Mouse (Mus musculus) heart, adult 2 months (tissue): Measurements from ENCODE around the gene Zfp12. TPM values are rescaled to one million over a fixed set of nuclear protein-coding genes. Genes with fewer than 3 reads are reported as not detected.

ENCODE experiments used
- DNase-seq, 2 experiments: peaks; one replicate each; pipeline ENCODE4 v3.0.0; 2021
- H3K27ac ChIP-seq: fragments of 200-600 bp; 2 replicates; pipeline ENCODE4 v1.8.1; 2022
- H3K27me3 ChIP-seq: fragments of 200-500 bp; 2 replicates; pipeline ENCODE4 v1.6.1; 2012; ENCODE audit warnings: mild to moderate bottlenecking, low read length, inconsistent platforms, mixed read lengths; ENCODE audit not compliant: control insufficient read depth, insufficient read depth
- H3K36me3 ChIP-seq: fragments of 200-500 bp; 2 replicates; pipeline ENCODE4 v1.6.1; 2012; ENCODE audit warnings: low read length, inconsistent platforms; ENCODE audit not compliant: control insufficient read depth, insufficient read depth
- H3K4me1 ChIP-seq: fragments of 200-500 bp; 2 replicates; pipeline ENCODE4 v1.6.1; 2011; ENCODE audit warnings: low read length; ENCODE audit not compliant: control insufficient read depth, insufficient read depth
- H3K4me3 ChIP-seq: fragments of 200-600 bp; 2 replicates; pipeline ENCODE4 v1.8.1; 2022
- H3K79me2 ChIP-seq: fragments of 200-500 bp; replicated peaks from 2 replicates; pipeline ENCODE4 v1.6.1; 2012; ENCODE audit warnings: mild to moderate bottlenecking, inconsistent platforms, low read length, moderate library complexity, mixed read lengths; ENCODE audit not compliant: control insufficient read depth, insufficient read depth
- H3K9ac ChIP-seq: fragments of 200-500 bp; 2 replicates; pipeline ENCODE4 v1.6.1; 2012; ENCODE audit warnings: low read depth, mild to moderate bottlenecking, control low read depth, inconsistent platforms, low read length, mixed read lengths
- CTCF ChIP-seq: fragments of 200-600 bp; IDR thresholded peaks from 2 replicates; pipeline ENCODE4 v1.8.1; 2022; ENCODE audit warnings: antibody characterized with exemption, mild to moderate bottlenecking, moderate library complexity
- EP300 ChIP-seq: fragments of 200-500 bp; IDR thresholded peaks from 2 replicates; pipeline ENCODE4 v1.6.1; 2011; ENCODE audit warnings: low read depth, low read length, control low read depth; ENCODE audit not compliant: insufficient read depth
- POLR2A ChIP-seq: fragments of 200-500 bp; IDR thresholded peaks from 2 replicates; pipeline ENCODE4 v1.6.1; 2011; ENCODE audit warnings: mild to moderate bottlenecking, low read depth, low read length, control low read depth; ENCODE audit not compliant: insufficient read depth
- WGBS: fragments of 180-500 bp; shearing (Covaris S2); methylation state at CpG from one replicate; pipeline ENCODE4 v1.1.7; 2018; 5-methylcytosine and 5-hydroxymethylcytosine counted together
- intact Hi-C: fragments of 180-260 bp; cut with DNase I; formaldehyde crosslinking; loops from one replicate; pipeline ENCODE4 v1.15.1; 2025
- polyA plus RNA-seq: library from polyadenylated mRNA; depleted of rRNA; stranded (reverse); fragments of >200 nt; gene quantifications from 2 replicates; pipeline ENCODE4 v1.2.3, GENCODE M21; 2012
- total RNA-seq, 2 experiments: library from RNA; stranded (reverse); gene quantifications; 2 replicates each; pipeline ENCODE4 v1.2.3; 2021

Gene Zfp12
- total and polyA plus RNA-seq, 3 experiments = 6.7 to 8.2 (median 7.9) TPM

DNA sequence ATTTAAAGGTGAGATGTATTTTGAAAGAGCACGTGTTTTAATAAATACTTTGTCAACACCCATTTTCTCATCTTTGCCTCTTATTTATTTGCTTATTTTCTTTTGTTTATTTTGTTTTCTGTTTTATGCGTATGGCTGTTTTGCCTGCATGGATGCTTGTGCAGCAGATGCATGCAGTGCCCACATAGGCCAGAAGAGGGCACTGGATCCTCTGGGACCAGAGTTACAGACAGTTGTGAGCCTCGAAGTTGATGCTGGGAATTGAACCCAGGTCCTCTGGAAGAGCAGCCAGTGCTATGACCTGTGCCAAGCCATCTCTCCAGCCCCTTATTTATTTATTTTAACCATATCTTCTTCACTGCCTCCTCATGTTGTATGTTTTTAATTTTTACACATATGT, 29.9 kb upstream of the Zfp12 start:
- Histone ChIP-seq H3K36me3 (no peaks in the 10 kb centered on the region), H3K27me3 (no peaks in the 10 kb centered on the region), H3K79me2 (no peaks in the 10 kb centered on the region), H3K9ac (no peak overlapping the region), H3K27ac (no peak overlapping the region), H3K4me1 (no peaks in the 10 kb centered on the region), H3K4me3 (no peak overlapping the region)
- no peak for DNase-seq
- peak; percentile 46 for TF ChIP-seq CTCF
- TF ChIP-seq EP300 = no peak
- no peak for TF ChIP-seq POLR2A
- 66% methylated on average over 3 of the region's 3 CpGs for WGBS
- intact Hi-C loops = no loop called here

DNA sequence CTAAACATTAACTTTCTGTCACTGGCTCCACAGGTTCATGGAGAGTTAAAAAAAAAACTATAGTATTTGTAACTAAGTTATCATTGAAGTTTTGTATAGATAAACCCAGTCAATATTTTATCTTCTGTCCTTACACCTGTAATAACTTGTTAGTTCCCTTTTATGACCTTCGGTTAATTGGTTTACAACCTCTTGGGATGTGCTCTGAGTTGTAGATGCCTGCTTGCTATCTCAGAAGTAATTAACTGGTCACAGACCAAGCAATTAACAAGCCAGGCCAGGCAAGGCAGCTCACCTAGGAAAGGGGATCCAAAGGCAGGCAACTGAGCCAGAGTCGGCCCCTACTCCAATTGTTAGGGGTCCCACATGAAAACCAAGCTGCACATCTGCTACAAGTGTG, 21.1 kb upstream of the Zfp12 start:
- DNase-seq = no peak
- Histone ChIP-seq H3K4me1 (no peaks in the 10 kb centered on the region), H3K4me3 (no peak overlapping the region), H3K27ac (no peak overlapping the region), H3K9ac (no peak overlapping the region), H3K79me2 (no peaks in the 10 kb centered on the region), H3K27me3 (no peaks in the 10 kb centered on the region), H3K36me3 (no peaks in the 10 kb centered on the region)
- no peak for TF ChIP-seq POLR2A
- no peak for TF ChIP-seq EP300
- TF ChIP-seq CTCF = no peak
- 74% methylated on average over 2 of the region's 2 CpGs for WGBS
- intact Hi-C loops = no loop called here

GRCm38 (mm10) chr5:143220996-143221395, 14.0 kb upstream of the Zfp12 start:
- TF ChIP-seq POLR2A (no peak), CTCF (no peak), EP300 (no peak)
- Histone ChIP-seq H3K27me3 (no peaks in the 10 kb centered on the region), H3K79me2 (no peaks in the 10 kb centered on the region), H3K4me3 (no peak overlapping the region), H3K36me3 (no peaks in the 10 kb centered on the region), H3K4me1 (no peaks in the 10 kb centered on the region), H3K27ac (no peak overlapping the region), H3K9ac (no peak overlapping the region)
- intact Hi-C loops = no loop called here
- no peak for DNase-seq
- 65% methylated on average over 5 of the region's 5 CpGs for WGBS

GRCm38 (mm10) chr5:143222287-143222686, 12.7 kb upstream of the Zfp12 start:
- H3K36me3 ChIP-seq = no peaks in the 10 kb centered on the region
- TF ChIP-seq EP300 (no peak), CTCF (no peak), POLR2A (no peak)
- H3K4me1 ChIP-seq = no peaks in the 10 kb centered on the region
- no peak overlapping the region for H3K4me3 ChIP-seq
- 59% methylated on average over 1 of the region's 1 CpGs for WGBS
- H3K27ac ChIP-seq = no peak overlapping the region
- intact Hi-C loops = no loop called here
- no peaks in the 10 kb centered on the region for H3K79me2 ChIP-seq
- no peaks in the 10 kb centered on the region for H3K27me3 ChIP-seq
- DNase-seq = no peak
- no peak overlapping the region for H3K9ac ChIP-seq

DNA sequence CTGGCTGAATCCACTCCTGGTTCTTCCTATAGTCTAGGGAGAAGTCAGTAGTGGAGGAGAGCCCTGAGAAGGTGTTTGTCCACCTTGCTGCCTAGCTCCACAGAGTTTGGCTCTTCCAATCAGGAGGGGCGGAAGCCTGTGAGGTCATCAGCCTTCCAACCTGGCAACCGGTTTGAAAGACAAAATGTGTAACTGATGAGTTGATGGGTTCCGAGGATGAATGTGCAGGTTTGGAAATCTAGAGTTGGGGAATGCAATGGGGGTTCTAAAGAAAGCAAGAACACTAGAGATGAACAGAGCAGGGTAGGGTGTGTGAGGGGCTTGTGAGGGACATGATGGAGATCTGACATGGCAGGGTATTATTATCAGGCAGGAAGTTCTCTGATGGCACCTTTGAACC, 8.2 kb upstream of the Zfp12 start, which contains the start of gene Spdye4a:
Gene Spdye4a (minus strand): TSS at position 101 of the 400 bp plus-strand sequence.
- Histone ChIP-seq H3K79me2 (no peaks in the 10 kb centered on the region), H3K9ac (no peak within 1 kb of the TSS), H3K4me1 (no peaks in the 10 kb centered on the region), H3K27me3 (no peaks in the 10 kb centered on the region), H3K36me3 (no peaks in the 10 kb centered on the region), H3K4me3 (no peak within 1 kb of the TSS), H3K27ac (no peak within 1 kb of the TSS)
- no peak for DNase-seq
- WGBS = 80% methylated on average over 3 of the region's 3 CpGs
- TF ChIP-seq POLR2A (no peak), EP300 (no peak)
- intact Hi-C loops = no loop called here

DNA sequence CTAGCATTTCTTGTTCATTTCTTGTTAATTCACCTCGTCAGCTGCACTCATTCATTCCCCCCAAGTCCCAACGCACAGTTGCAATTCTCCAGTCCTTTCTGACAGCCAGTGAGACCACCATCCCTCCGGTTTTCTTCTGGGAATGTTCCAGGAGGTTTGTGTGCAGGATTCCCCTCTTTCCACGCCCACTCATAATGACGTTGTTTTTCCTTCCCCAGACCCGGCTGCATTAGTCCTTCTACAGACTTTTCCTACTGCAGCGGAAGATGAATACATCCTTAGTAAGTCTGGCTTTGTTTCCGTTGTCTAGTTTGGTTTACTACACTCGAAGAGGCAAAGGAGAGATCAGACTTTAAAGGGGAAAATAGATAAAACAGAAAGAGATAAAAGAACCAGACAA, 1.1 kb downstream of the Zfp12 start:
- Histone ChIP-seq H3K27ac (no peak overlapping the region; the same call in 1 of the 2 replicates), H3K4me1 (peaks cover 2% of the 10 kb centered on the region), H3K4me3 (peak overlapping the region; percentile 79), H3K79me2 (peaks cover 2% of the 10 kb centered on the region; the same call in 1 of the 2 replicates), H3K27me3 (no peaks in the 10 kb centered on the region), H3K9ac (no peak overlapping the region), H3K36me3 (peaks cover 3% of the 10 kb centered on the region)
- DNase-seq = no peak
- no peak for TF ChIP-seq POLR2A
- TF ChIP-seq EP300 = no peak
- TF ChIP-seq CTCF = no peak
- intact Hi-C loops = loop anchor here (2.0 to 5.0 kb wide), 2 partner anchors 33 to 166 kb away; partner anchors contain the start of gene Kdelr2
- WGBS = 26% methylated on average over 9 of the region's 9 CpGs
